Mouse (Mus musculus) embryonic facial prominence, embryonic 11.5 days (tissue): Measurements from ENCODE around the gene 2310039H08Rik. TPM values are rescaled to one million over a fixed set of nuclear protein-coding genes. Genes with fewer than 3 reads are reported as not detected.
"Not testable (repeated sequence)": the region's sequence is repeated elsewhere in the genome, so short reads cannot be mapped to it uniquely, and the experiment has no call there.

Experiments
- ATAC-seq: fragments of 200-750 bp; cut with Nextera tagmentation; replicated peaks from 2 replicates; pipeline ENCODE4 v1.8.0; 2017; ENCODE audit warnings: low read depth; ENCODE audit not compliant: insufficient number of reproducible peaks, low FRiP score, low TSS enrichment
- DNase-seq: peaks from one replicate; pipeline ENCODE4 v3.0.0-alpha.2; 2015; ENCODE audit warnings: low spot score
- H3K27ac ChIP-seq: fragments of 300-500 bp; sonication (generic); replicated peaks from 2 replicates; pipeline ENCODE4 v1.5.1; 2014; ENCODE audit warnings: mild to moderate bottlenecking, low read depth, low read length, control low read depth
- H3K27me3 ChIP-seq: fragments of 300-500 bp; sonication (generic); 2 replicates; pipeline ENCODE4 v1.6.1; 2014; ENCODE audit warnings: mild to moderate bottlenecking, low read length, moderate library complexity, mixed read lengths; ENCODE audit not compliant: control insufficient read depth, insufficient read depth
- H3K36me3 ChIP-seq: fragments of 300-500 bp; sonication (generic); replicated peaks from 2 replicates; pipeline ENCODE4 v1.6.1; 2014; ENCODE audit warnings: low read depth, mild to moderate bottlenecking, low read length, moderate library complexity, mixed read lengths; ENCODE audit not compliant: control insufficient read depth, insufficient read depth
- H3K4me1 ChIP-seq: fragments of 300-500 bp; sonication (generic); 2 replicates; pipeline ENCODE4 v1.6.1; 2014; ENCODE audit warnings: low read length, mixed read lengths; ENCODE audit not compliant: control insufficient read depth, insufficient read depth
- H3K4me2 ChIP-seq: fragments of 300-500 bp; sonication (generic); 2 replicates; pipeline ENCODE4 v1.6.1; 2014; ENCODE audit warnings: low read depth, mild to moderate bottlenecking, control low read depth, low read length, moderate library complexity
- H3K4me3 ChIP-seq: fragments of 300-500 bp; sonication (generic); 2 replicates; pipeline ENCODE4 v1.5.1; 2014; ENCODE audit warnings: low read depth, low read length, control low read depth
- H3K9ac ChIP-seq: fragments of 300-500 bp; sonication (generic); replicated peaks from 2 replicates; pipeline ENCODE4 v1.6.1; 2014; ENCODE audit warnings: mild to moderate bottlenecking, control low read depth, low read length
- H3K9me3 ChIP-seq: fragments of 300-500 bp; sonication (generic); replicated peaks from 2 replicates; pipeline ENCODE4 v1.6.1; 2016; ENCODE audit warnings: mild to moderate bottlenecking, low read length, inconsistent platforms, mixed read lengths; ENCODE audit not compliant: control insufficient read depth
- WGBS: fragments of 180-500 bp; shearing (Covaris S2); extraction: QIAGEN DNeasy Blood & Tissue Kit; methylation state at CpG from one replicate; pipeline ENCODE4 v1.1.7; 2014; 5-methylcytosine and 5-hydroxymethylcytosine counted together
- polyA plus RNA-seq: library from polyadenylated mRNA; unstranded; fragments of >200 nt; fragmentation: Nextera tagmentation; extraction: Ambion mirVana; gene quantifications from 2 replicates; pipeline ENCODE4 v1.2.1, GENCODE M21; 2014

Gene 2310039H08Rik
- polyA plus RNA-seq, 1 experiment from 2014 or later, result 54.1 TPM

GRCm38 (mm10) chr17:46747806-46748205, 24.6 kb upstream of the 2310039H08Rik start:
- WGBS, result 96% methylated on average over 2 of the region's 2 CpGs
- no peak overlapping the region for H3K4me3 ChIP-seq
- H3K9me3 ChIP-seq, result no peaks in the 10 kb centered on the region
- ATAC-seq (no peak), DNase-seq (no peak)
- H3K4me2 ChIP-seq, result no peak overlapping the region
- no peaks in the 10 kb centered on the region for H3K4me1 ChIP-seq
- no peak overlapping the region for H3K27ac ChIP-seq
- H3K36me3 ChIP-seq, result no peaks in the 10 kb centered on the region
- H3K9ac ChIP-seq, result no peak overlapping the region
- H3K27me3 ChIP-seq, result no peaks in the 10 kb centered on the region

DNA sequence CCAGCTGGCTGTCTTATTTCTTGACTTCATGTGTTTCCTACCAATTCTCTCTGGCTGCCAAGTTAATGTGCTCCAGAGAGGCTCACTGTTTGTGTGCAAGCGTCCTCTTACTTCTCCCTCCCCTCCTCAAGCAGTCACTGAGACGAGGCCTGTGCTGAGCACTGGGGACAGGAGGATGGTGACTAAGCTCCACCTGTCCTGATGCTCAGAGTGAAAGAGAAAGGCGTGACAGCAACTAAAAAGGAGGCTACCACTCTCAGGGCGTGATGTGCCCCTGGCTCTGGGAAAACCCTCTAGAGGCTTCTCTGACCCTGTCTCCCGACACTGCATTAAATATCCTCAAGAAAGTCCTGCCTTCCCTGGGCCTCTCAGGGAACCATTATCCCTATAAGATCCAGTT, 23.2 kb upstream of the 2310039H08Rik start:
- Histone ChIP-seq H3K9ac (no peak overlapping the region), H3K4me3 (no peak overlapping the region), H3K36me3 (no peaks in the 10 kb centered on the region), H3K27me3 (no peaks in the 10 kb centered on the region), H3K27ac (no peak overlapping the region), H3K4me2 (no peak overlapping the region), H3K9me3 (no peaks in the 10 kb centered on the region), H3K4me1 (no peaks in the 10 kb centered on the region)
- DNase-seq, result no peak
- no peak for ATAC-seq
- 85% methylated on average over 5 of the region's 5 CpGs for WGBS

DNA sequence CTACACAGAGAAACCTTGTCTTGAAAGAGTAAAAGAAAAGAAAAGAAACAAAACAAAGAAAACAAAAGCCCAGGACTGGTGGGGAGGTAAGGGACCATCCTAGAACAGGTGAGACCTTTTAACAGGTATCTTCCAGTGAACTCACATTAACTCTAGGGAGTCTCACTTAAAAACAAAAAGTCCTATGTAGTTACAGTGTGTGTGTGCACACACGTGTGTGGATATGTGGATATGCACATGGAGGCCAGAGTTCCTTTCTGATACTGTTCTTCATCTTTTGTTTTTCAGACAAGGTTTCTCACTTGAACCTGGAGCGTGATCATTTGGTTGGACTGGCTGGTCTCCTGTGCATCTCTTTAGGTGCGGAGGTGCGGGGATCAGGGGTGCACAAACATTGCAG, 21.9 kb upstream of the 2310039H08Rik start:
- Histone ChIP-seq H3K4me2 (no peak overlapping the region; the same call in 1 of the 2 replicates), H3K4me1 (no peaks in the 10 kb centered on the region), H3K27me3 (no peaks in the 10 kb centered on the region), H3K36me3 (no peaks in the 10 kb centered on the region), H3K27ac (no peak overlapping the region), H3K9me3 (no peaks in the 10 kb centered on the region), H3K9ac (peak overlapping the region; percentile 71; the same call in 1 of the 2 replicates), H3K4me3 (no peak overlapping the region; the same call in 1 of the 2 replicates)
- DNase-seq (no peak), ATAC-seq (no peak)
- 92% methylated on average over 4 of the region's 4 CpGs for WGBS

DNA sequence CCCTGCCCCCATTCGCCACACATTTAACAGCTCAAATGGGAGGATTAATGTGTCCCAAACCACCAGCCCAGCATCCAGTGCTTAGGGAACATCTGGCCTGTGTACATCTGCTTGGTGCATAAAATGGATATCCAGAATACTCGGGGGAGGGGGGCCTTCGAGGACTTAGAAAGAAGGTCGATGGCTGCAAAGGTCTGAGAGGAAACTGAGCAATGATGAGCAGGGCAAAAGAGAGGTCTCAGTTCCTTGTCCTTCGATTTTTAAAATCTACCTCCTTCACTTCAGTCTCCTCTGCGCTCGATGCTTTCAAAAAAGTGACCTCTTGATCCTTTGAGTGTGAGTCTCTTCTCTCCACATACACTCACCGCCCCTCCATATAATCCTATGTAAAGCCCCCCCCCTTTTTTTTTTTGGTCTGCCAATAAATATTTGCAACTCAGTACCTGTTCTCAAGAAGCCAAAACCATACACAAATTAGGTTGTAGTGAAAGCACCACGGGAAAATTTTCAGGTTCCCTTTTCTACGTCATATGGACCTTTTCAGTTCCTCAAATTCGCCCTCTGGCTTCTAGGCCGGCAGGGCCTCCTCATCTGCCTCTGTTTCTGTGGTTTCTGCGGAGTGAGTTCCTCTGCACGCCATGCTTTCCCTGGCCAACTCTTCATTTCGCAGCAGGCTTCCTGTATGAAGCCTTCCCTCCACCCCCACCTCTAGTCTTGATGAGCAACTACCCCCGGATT, 21.2 kb upstream of the 2310039H08Rik start:
- Histone ChIP-seq H3K4me2 (peak overlapping the region; percentile 50), H3K4me1 (no peaks in the 10 kb centered on the region), H3K36me3 (no peaks in the 10 kb centered on the region), H3K9ac (peak overlapping the region; percentile 71), H3K4me3 (peak overlapping the region; percentile 73), H3K27me3 (no peaks in the 10 kb centered on the region), H3K9me3 (no peaks in the 10 kb centered on the region), H3K27ac (peak overlapping the region; percentile 78)
- no peak for ATAC-seq
- DNase-seq, result no peak
- WGBS, result 28% methylated on average over 16 of the region's 16 CpGs

- WGBS, result under 1% methylated on average over 58 of the region's 58 CpGs
- H3K27ac ChIP-seq, result peak within 1 kb of the TSS; percentile 78
- DNase-seq (peak; percentile 98), ATAC-seq (peak; percentile 98)
- no peaks in the 10 kb centered on the region for H3K4me1 ChIP-seq
- H3K9ac ChIP-seq, result peak within 1 kb of the TSS; percentile 71
- peak within 1 kb of the TSS; percentile 73 for H3K4me3 ChIP-seq
- H3K9me3 ChIP-seq, result no peaks in the 10 kb centered on the region
- H3K4me2 ChIP-seq, result peak within 1 kb of the TSS; percentile 50
- H3K36me3 ChIP-seq, result no peaks in the 10 kb centered on the region
- H3K27me3 ChIP-seq, result no peaks in the 10 kb centered on the region
Observed at GRCm38 (mm10) chr17:46751794-46752556, 20.5 kb upstream of the 2310039H08Rik start, which contains the start of gene Cnpy3. Cnpy3 (minus strand) TSS chr17:46752214.

DNA sequence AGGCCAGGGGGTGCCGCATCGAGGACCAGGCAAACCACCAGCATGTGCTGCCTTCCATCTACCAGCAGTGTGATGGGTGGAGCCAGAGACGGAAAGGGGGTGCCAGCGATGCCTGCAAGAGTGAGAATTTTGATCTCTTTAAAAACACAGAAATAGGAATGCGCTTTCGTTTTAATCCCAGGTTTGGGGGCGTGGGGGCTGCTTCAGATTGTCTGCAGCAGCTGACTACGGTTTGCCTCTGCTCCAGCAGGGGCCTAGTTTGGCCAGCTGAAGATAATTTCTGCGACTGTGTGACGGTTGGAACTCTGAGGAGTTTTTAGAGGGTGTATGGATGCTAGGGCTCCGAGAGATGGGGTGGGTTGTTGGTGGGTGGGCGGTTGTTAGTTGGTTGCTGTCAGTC, 13.7 kb upstream of the 2310039H08Rik start:
- 80% methylated on average over 12 of the region's 12 CpGs for WGBS

GRCm38 (mm10) chr17:46763544-46763943, 8.9 kb upstream of the 2310039H08Rik start, which contains the start of gene Ptcra:
Ptcra (minus strand) TSS chr17:46763712.
- 60% methylated on average over 2 of the region's 2 CpGs for WGBS
- 0 out of 2 replicates have a peak, but pooled peaks have one; percentile 56 for ATAC-seq
- no peak for DNase-seq
- Histone ChIP-seq H3K9ac (no peak within 1 kb of the TSS), H3K4me1 (no peaks in the 10 kb centered on the region), H3K4me2 (no peak within 1 kb of the TSS), H3K4me3 (no peak within 1 kb of the TSS), H3K9me3 (no peaks in the 10 kb centered on the region), H3K27me3 (no peaks in the 10 kb centered on the region), H3K27ac (no peak within 1 kb of the TSS), H3K36me3 (no peaks in the 10 kb centered on the region)

More for the DNA sequence above, 13.7 kb upstream of the 2310039H08Rik start:
- H3K27me3 ChIP-seq, result no peaks in the 10 kb centered on the region
- H3K4me1 ChIP-seq, result no peaks in the 10 kb centered on the region
- no peak overlapping the region for H3K4me3 ChIP-seq
- no peaks in the 10 kb centered on the region for H3K9me3 ChIP-seq
- H3K27ac ChIP-seq, result no peak overlapping the region
- DNase-seq (no peak), ATAC-seq (no peak)
- H3K36me3 ChIP-seq, result no peaks in the 10 kb centered on the region
- H3K9ac ChIP-seq, result no peak overlapping the region
- H3K4me2 ChIP-seq, result no peak overlapping the region

DNA sequence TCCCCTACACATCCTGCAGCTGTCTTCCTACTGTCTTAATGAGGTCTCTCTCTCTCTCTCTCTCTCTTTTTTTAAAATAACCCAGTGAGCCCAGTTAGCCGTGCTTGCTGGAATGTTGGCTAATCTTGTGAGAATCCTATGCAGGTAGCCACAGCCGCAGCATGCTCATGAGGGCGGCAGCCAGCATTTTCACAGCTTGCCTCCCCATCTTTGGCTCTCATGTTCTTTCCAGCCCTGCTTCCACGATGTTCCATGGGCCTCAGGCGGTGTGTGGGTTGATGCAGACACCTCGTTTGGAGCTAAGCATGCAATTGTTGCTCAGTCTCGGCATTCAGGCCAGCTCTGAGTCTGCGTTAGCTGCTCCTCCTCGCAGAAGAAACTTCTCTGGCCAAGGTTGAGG, 7.5 kb upstream of the 2310039H08Rik start:
- not testable (repeated sequence) for H3K36me3 ChIP-seq, H3K4me2 ChIP-seq, H3K27ac ChIP-seq, H3K27me3 ChIP-seq, H3K4me1 ChIP-seq, H3K9ac ChIP-seq, H3K9me3 ChIP-seq, ATAC-seq, DNase-seq, H3K4me3 ChIP-seq
- 70% methylated on average over 8 of the region's 9 CpGs for WGBS
